Mouse (Mus musculus) ES-E14 (cell line): Measurements from ENCODE around the gene Psmd5. TPM values are rescaled to one million over a fixed set of nuclear protein-coding genes. Genes with fewer than 3 reads are reported as not detected.
"Not testable (repeated sequence)": the region's sequence is repeated elsewhere in the genome, so short reads cannot be mapped to it uniquely, and the experiment has no call there.

Source experiments
- DNase-seq: peaks from one replicate; pipeline ENCODE4 v3.0.0-alpha.2; 2013; ENCODE audit warnings: low read depth, low spot score
- H3K27ac ChIP-seq: 2 replicates; pipeline ENCODE4 v1.5.1; 2012; ENCODE audit warnings: low read depth, mild to moderate bottlenecking, low read length, moderate library complexity, mixed read lengths; ENCODE audit not compliant: poor library complexity, insufficient read depth, severe bottlenecking
- H3K36me3 ChIP-seq: 2 replicates; pipeline ENCODE4 v1.6.1; 2012; ENCODE audit warnings: mild to moderate bottlenecking, low read length, moderate library complexity, mixed read lengths; ENCODE audit not compliant: control insufficient read depth, poor library complexity, insufficient read depth, severe bottlenecking
- H3K4me1 ChIP-seq, 2 experiments: fragments of 150-350 bp in 1 of 2; sonication (generic) in 1 of 2; 2 replicates each; pipeline ENCODE4 v1.6.1; 2012; ENCODE audit warnings: low read length in 2 of 2, mild to moderate bottlenecking in 1 of 2, mixed read lengths in 1 of 2; ENCODE audit not compliant: control insufficient read depth in 2 of 2, insufficient read depth in 2 of 2, poor library complexity in 1 of 2
- H3K4me3 ChIP-seq, 2 experiments: fragments of 150-350 bp in 1 of 2; sonication (generic) in 1 of 2; 2 replicates each; pipeline ENCODE4 v1.5.1; 2012; ENCODE audit warnings: low read length in 2 of 2, low read depth in 1 of 2, mild to moderate bottlenecking in 1 of 2, mixed read lengths in 1 of 2; ENCODE audit not compliant: insufficient read depth in 1 of 2, poor library complexity in 1 of 2, severe bottlenecking in 1 of 2
- H3K9ac ChIP-seq: 2 replicates; pipeline ENCODE4 v1.6.1; 2012; ENCODE audit warnings: low read depth, mild to moderate bottlenecking, low read length, mixed read lengths; ENCODE audit not compliant: poor library complexity, insufficient read depth, severe bottlenecking
- H3K9me3 ChIP-seq: fragments of 150-350 bp; sonication (generic); 2 replicates; pipeline ENCODE4 v1.6.1; 2012; ENCODE audit warnings: low read depth, mild to moderate bottlenecking, low read length; ENCODE audit not compliant: control insufficient read depth, insufficient read depth
- CHD2 ChIP-seq: IDR thresholded peaks from 2 replicates; pipeline ENCODE4 v1.6.1; 2014; ENCODE audit warnings: mild to moderate bottlenecking, low read depth, low read length, inconsistent platforms
- HCFC1 ChIP-seq: IDR thresholded peaks from 2 replicates; pipeline ENCODE4 v1.6.1; 2012; ENCODE audit warnings: low read length, inconsistent platforms, borderline replicate concordance; ENCODE audit not compliant: insufficient read depth
- MAFK ChIP-seq: IDR thresholded peaks from 2 replicates; pipeline ENCODE4 v1.6.1; 2014; ENCODE audit warnings: mild to moderate bottlenecking, low read depth, low read length, inconsistent platforms; ENCODE audit not compliant: insufficient read depth
- ZC3H11A ChIP-seq: IDR thresholded peaks from 2 replicates; pipeline ENCODE4 v1.6.1; 2012; ENCODE audit warnings: low read depth, mild to moderate bottlenecking, inconsistent platforms, low read length, borderline replicate concordance
- ZNF384 ChIP-seq: IDR thresholded peaks from 2 replicates; pipeline ENCODE4 v1.6.1; 2012; ENCODE audit warnings: low read depth, low read length, inconsistent platforms
- in situ Hi-C, 2 experiments: fragments of 600-800 bp; cut with MboI; formaldehyde crosslinking; loops; one replicate each; pipeline ENCODE4 v1.15.1; 2025; ENCODE audit warnings: low sequenced_read_pairs in 2 of 2, inconsistent platforms in 1 of 2; ENCODE audit not compliant: unreplicated experiment in 2 of 2
- total RNA-seq: library from RNA; depleted of rRNA; stranded (reverse); fragments of 300-350 nt; gene quantifications from 2 replicates; pipeline ENCODE4 v1.2.3, GENCODE M21; 2012

Gene Psmd5
- total RNA-seq, 1 experiment, result 50.6 TPM

- H3K9me3 ChIP-seq, H3K4me3 ChIP-seq, H3K9ac ChIP-seq, H3K36me3 ChIP-seq, H3K27ac ChIP-seq, H3K4me1 ChIP-seq, DNase-seq, in situ Hi-C loops: not testable (repeated sequence)
- TF ChIP-seq MAFK, result peak; percentile 64
Measured at GRCm38 (mm10) chr2:34815893-34816292, 58.9 kb downstream of the Psmd5 start.

GRCm38 (mm10) chr2:34812706-34813105 is 62.1 kb downstream of the Psmd5 start:
- H3K9ac ChIP-seq, result no peak overlapping the region
- DNase-seq, result no peak
- H3K9me3 ChIP-seq, result no peaks in the 10 kb centered on the region
- TF ChIP-seq ZNF384, result no peak
- no peak for TF ChIP-seq HCFC1
- TF ChIP-seq ZC3H11A, result no peak
- no peak for TF ChIP-seq MAFK
- no peak for TF ChIP-seq CHD2
- peaks cover 4% of the 10 kb centered on the region in 2 experiments; a peak in 1 of 4 replicates for H3K4me1 ChIP-seq
- H3K4me3 ChIP-seq, result no peak overlapping the region
- in situ Hi-C loops, result no loop called here
- no peak overlapping the region; the same call in 1 of the 2 replicates for H3K27ac ChIP-seq
- peaks cover 7% of the 10 kb centered on the region for H3K36me3 ChIP-seq

- peaks cover 7% of the 10 kb centered on the region for H3K36me3 ChIP-seq
- no peak for DNase-seq
- no peak overlapping the region for H3K9ac ChIP-seq
- H3K4me3 ChIP-seq, result no peak overlapping the region
- no peaks in the 10 kb centered on the region for H3K9me3 ChIP-seq
- in situ Hi-C loops, result no loop called here
- H3K27ac ChIP-seq, result no peak overlapping the region
- TF ChIP-seq HCFC1 (no peak), MAFK (no peak), ZC3H11A (no peak), ZNF384 (no peak), CHD2 (no peak)
- peaks cover 4% of the 10 kb centered on the region in 2 experiments; a peak in 1 of 4 replicates for H3K4me1 ChIP-seq
Measured at GRCm38 (mm10) chr2:34810775-34811174, 64.0 kb downstream of the Psmd5 start.

- no peaks in the 10 kb centered on the region for H3K9me3 ChIP-seq
- H3K9ac ChIP-seq, result no peak overlapping the region
- H3K27ac ChIP-seq, result no peak overlapping the region
- TF ChIP-seq CHD2 (no peak), HCFC1 (no peak), ZC3H11A (no peak), MAFK (no peak)
- H3K4me1 ChIP-seq, result no peaks in the 10 kb centered on the region
- H3K36me3 ChIP-seq, result peaks cover 12% of the 10 kb centered on the region
- H3K4me3 ChIP-seq, result no peak overlapping the region
- in situ Hi-C loops, result no loop called here
- no peak for DNase-seq
Measured at GRCm38 (mm10) chr2:34809568-34809967, 65.2 kb downstream of the Psmd5 start.

GRCm38 (mm10) chr2:34808057-34808456 is 66.7 kb downstream of the Psmd5 start:
- no peaks in the 10 kb centered on the region for H3K4me1 ChIP-seq
- in situ Hi-C loops, result no loop called here
- H3K9me3 ChIP-seq, result no peaks in the 10 kb centered on the region
- no peak for DNase-seq
- H3K9ac ChIP-seq, result no peak overlapping the region
- H3K27ac ChIP-seq, result no peak overlapping the region
- TF ChIP-seq ZC3H11A (no peak), CHD2 (no peak), MAFK (no peak), ZNF384 (no peak), HCFC1 (no peak)
- H3K36me3 ChIP-seq, result peaks cover 14% of the 10 kb centered on the region
- H3K4me3 ChIP-seq, result no peak overlapping the region
